Mouse (Mus musculus) neural tube, embryonic 14.5 days (tissue): Measurements from ENCODE around the gene 9430097D07Rik. TPM values are rescaled to one million over a fixed set of nuclear protein-coding genes. Genes with fewer than 3 reads are reported as not detected.

Experiments used
- ATAC-seq: fragments of 200-750 bp; cut with Nextera tagmentation; 2 replicates; pipeline ENCODE4 v1.8.0; 2017; ENCODE audit warnings: low read depth, mild to moderate bottlenecking, moderate TSS enrichment, moderate library complexity
- H3K27ac ChIP-seq: fragments of 300-500 bp; sonication (generic); 2 replicates; pipeline ENCODE4 v1.5.1; 2014; ENCODE audit warnings: low read depth, mild to moderate bottlenecking, control low read depth, low read length, moderate library complexity, mixed read lengths
- H3K27me3 ChIP-seq: fragments of 300-500 bp; sonication (generic); 2 replicates; pipeline ENCODE4 v1.6.1; 2014; ENCODE audit warnings: low read length; ENCODE audit not compliant: control insufficient read depth, insufficient read depth
- H3K36me3 ChIP-seq: fragments of 300-500 bp; sonication (generic); 2 replicates; pipeline ENCODE4 v1.6.1; 2014; ENCODE audit warnings: low read length, mixed read lengths; ENCODE audit not compliant: control insufficient read depth, insufficient read depth
- H3K4me1 ChIP-seq: fragments of 300-500 bp; sonication (generic); 2 replicates; pipeline ENCODE4 v1.6.1; 2014; ENCODE audit warnings: low read length; ENCODE audit not compliant: control insufficient read depth, insufficient read depth
- H3K4me2 ChIP-seq: fragments of 300-500 bp; sonication (generic); 2 replicates; pipeline ENCODE4 v1.6.1; 2014; ENCODE audit warnings: mild to moderate bottlenecking, low read depth, low read length, control low read depth
- H3K4me3 ChIP-seq: fragments of 300-500 bp; sonication (generic); 2 replicates; pipeline ENCODE4 v1.5.1; 2014; ENCODE audit warnings: low read depth, low read length, control low read depth, mixed read lengths
- H3K9ac ChIP-seq: fragments of 300-500 bp; sonication (generic); replicated peaks from 2 replicates; pipeline ENCODE4 v1.6.1; 2014; ENCODE audit warnings: low read depth, mild to moderate bottlenecking, control low read depth, low read length, mixed read lengths
- H3K9me3 ChIP-seq: fragments of 300-500 bp; sonication (generic); 2 replicates; pipeline ENCODE4 v1.6.1; 2016; ENCODE audit warnings: low read length; ENCODE audit not compliant: control insufficient read depth
- WGBS: fragments of 180-500 bp; shearing (Covaris S2); extraction: QIAGEN DNeasy Blood & Tissue Kit; methylation state at CpG from one replicate; pipeline ENCODE4 v1.1.7; 2014; 5-methylcytosine and 5-hydroxymethylcytosine counted together
- polyA plus RNA-seq: library from polyadenylated mRNA; unstranded; fragments of >200 nt; fragmentation: Nextera tagmentation; extraction: Ambion mirVana; gene quantifications from 2 replicates; pipeline ENCODE4 v1.2.1, GENCODE M21; 2014

9430097D07Rik gene
- polyA plus RNA-seq, 1 experiment from 2014 or later, result 1.2 TPM

DNA sequence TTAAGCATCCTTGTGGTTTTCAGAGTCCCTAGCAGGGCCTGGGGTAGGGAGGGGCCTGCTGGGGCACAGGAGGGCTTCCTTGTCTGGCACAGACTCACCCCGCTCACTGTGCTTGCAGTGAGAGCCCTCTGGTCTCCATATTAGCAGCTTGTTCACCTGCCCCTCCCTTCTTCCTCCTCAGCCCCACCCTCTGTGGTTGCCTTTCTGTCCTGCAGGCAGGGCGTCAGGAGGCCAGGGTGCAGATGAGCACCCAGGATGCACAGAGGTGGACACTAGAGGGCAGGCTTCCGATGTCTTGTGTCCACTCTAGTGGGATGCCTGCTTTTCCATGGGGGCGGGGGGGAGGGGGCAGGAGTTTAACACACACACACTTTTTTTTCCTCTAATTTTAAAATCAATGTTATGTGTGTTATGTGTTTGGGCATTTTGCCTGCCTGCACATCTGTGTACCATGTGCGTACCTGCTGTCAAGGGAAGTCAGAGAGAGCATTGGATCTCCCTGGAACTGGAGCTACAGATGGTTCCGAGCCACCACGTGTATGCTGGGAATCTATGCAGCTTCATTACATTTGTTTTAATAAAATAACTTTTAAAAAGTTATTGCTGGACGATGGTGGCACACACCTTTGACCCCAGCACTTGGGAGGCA is 26.1 kb upstream of the 9430097D07Rik start:
- no peak for ATAC-seq
- WGBS, result 47% methylated on average over 8 of the region's 8 CpGs
- no peak overlapping the region for H3K9ac ChIP-seq

DNA sequence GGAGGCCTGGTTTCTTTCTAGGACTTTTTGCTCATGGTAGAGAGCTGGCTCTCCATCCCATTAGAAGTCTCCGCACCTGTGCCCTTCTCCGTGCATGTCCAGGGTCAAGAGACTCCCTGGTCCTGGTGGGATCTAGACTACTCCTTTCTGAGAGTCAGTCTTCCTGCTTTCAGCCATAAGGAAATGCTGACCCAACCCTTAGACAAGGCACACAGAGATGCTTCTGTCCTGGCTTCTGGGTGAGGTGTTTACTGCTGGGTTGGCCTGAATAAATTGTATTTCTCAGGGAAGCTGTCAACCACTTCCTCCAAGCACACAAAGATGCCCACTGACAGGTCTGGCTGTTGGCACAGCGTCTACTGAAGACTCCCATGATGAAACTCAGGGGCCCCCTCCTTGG is 23.9 kb upstream of the 9430097D07Rik start, which contains the start of gene St6galnac6:
Gene St6galnac6, plus strand, starts transcription at position 301 of the 400 bp plus-strand sequence.
- WGBS, result 96% methylated on average over 3 of the region's 3 CpGs
- Histone ChIP-seq H3K4me3 (no peak within 1 kb of the TSS), H3K4me2 (no peak within 1 kb of the TSS), H3K27ac (no peak within 1 kb of the TSS), H3K9ac (no peak within 1 kb of the TSS), H3K4me1 (no peaks in the 10 kb centered on the region), H3K9me3 (no peaks in the 10 kb centered on the region), H3K36me3 (peaks cover 6% of the 10 kb centered on the region; the same call in 1 of the 2 replicates), H3K27me3 (no peaks in the 10 kb centered on the region)
- no peak for ATAC-seq

More for the DNA sequence above, 26.1 kb upstream of the 9430097D07Rik start:
- Histone ChIP-seq H3K27me3 (no peaks in the 10 kb centered on the region), H3K27ac (no peak overlapping the region), H3K4me3 (no peak overlapping the region), H3K4me1 (no peaks in the 10 kb centered on the region), H3K9me3 (no peaks in the 10 kb centered on the region), H3K36me3 (peaks cover 6% of the 10 kb centered on the region; the same call in 1 of the 2 replicates), H3K4me2 (no peak overlapping the region)

DNA sequence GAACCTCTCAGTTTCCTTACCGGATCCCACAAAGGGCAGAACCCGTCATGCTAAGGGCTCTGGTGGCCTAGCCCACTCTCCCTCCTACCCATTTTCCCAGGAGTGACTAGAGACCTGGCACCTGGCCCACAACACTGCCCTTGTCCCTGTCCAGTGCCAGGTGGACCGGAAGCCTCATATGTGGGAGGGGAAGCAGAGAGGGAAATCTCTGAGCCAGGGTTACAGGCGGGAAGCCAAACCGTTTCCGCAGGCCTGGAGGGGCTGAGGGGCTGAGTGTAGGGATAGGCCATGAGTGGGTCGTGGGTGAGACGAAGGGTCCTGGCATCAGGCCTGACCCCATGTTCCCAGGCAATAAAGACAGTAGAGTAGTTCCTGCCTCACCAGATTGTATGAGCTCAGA is 23.0 kb upstream of the 9430097D07Rik start:
- Histone ChIP-seq H3K4me3 (no peak overlapping the region), H3K9me3 (no peaks in the 10 kb centered on the region), H3K4me2 (no peak overlapping the region), H3K4me1 (no peaks in the 10 kb centered on the region), H3K36me3 (peaks cover 6% of the 10 kb centered on the region; the same call in 1 of the 2 replicates), H3K27me3 (no peaks in the 10 kb centered on the region), H3K27ac (no peak overlapping the region), H3K9ac (no peak overlapping the region)
- no peak for ATAC-seq
- WGBS, result 87% methylated on average over 8 of the region's 8 CpGs

DNA sequence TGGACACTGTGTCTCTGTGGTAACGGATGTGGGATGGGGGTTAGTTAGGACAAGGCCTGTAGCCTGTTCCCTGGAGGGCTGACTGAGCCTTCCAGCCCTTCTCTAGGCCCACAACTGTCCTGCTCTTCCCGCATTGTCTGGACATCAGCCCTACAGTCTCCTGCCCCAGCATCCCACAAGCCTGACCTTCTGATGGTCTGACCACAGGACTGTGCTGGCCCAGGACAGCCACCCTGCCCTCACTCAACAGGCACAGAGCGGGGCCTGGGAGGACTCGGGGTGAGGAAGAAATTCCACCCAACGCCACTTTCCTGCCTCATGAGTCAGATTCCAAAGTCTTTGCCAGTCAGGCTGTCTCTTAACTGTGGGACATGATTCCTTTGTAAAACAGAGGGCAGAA is 22.2 kb upstream of the 9430097D07Rik start:
- no peaks in the 10 kb centered on the region for H3K4me1 ChIP-seq
- no peak overlapping the region for H3K4me3 ChIP-seq
- H3K9me3 ChIP-seq, result no peaks in the 10 kb centered on the region
- H3K27me3 ChIP-seq, result no peaks in the 10 kb centered on the region
- no peak overlapping the region for H3K9ac ChIP-seq
- H3K4me2 ChIP-seq, result no peak overlapping the region
- ATAC-seq, result no peak
- peaks cover 6% of the 10 kb centered on the region; the same call in 1 of the 2 replicates for H3K36me3 ChIP-seq
- no peak overlapping the region for H3K27ac ChIP-seq
- 89% methylated on average over 5 of the region's 5 CpGs for WGBS

DNA sequence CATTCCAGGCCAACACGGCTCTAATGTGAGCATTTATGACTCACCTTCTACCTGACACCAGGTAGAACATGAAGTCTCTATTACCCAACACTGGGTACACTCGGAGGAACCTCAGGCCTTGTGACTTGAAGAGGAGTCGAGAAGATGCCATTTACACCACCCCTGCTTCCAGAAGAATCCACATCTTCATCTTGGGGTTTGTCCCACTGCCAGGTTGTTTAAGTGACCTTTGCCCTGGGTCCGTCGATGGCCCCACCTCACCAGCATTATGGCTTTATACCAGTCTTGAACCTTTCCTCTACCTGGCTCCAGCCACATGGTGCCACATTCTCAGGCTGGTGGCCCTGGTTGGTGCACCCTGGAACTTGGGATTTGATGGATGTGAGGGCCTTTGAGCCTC is 21.8 kb upstream of the 9430097D07Rik start:
- Histone ChIP-seq H3K27ac (no peak overlapping the region), H3K9ac (0 out of 2 replicates have a peak overlapping the region, but pooled peaks have one; percentile 11), H3K9me3 (no peaks in the 10 kb centered on the region), H3K36me3 (peaks cover 6% of the 10 kb centered on the region; the same call in 1 of the 2 replicates), H3K4me3 (no peak overlapping the region), H3K4me2 (no peak overlapping the region), H3K4me1 (no peaks in the 10 kb centered on the region), H3K27me3 (no peaks in the 10 kb centered on the region)
- 88% methylated on average over 5 of the region's 5 CpGs for WGBS
- ATAC-seq, result no peak

DNA sequence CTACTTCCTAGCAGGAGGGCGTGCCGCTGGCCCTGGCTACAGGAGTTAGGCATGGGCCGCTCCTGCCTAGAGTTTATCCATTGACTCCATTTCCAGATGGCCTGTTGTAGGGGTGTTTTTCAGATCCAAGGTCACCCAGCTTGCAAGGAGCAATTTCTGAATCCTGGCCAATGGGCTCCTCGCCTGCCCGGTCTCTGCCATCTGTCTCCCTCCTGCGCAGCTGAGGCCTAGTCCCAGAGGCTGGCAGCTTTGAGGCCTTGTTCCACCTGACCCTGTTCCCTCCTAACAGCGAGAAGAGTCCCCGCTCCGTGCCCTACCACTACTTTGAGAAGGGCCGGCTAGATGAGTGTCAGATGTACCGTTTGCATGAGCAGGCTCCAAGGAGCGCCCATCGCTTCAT is 21.2 kb upstream of the 9430097D07Rik start:
- ATAC-seq, result no peak
- no peak overlapping the region for H3K4me2 ChIP-seq

DNA sequence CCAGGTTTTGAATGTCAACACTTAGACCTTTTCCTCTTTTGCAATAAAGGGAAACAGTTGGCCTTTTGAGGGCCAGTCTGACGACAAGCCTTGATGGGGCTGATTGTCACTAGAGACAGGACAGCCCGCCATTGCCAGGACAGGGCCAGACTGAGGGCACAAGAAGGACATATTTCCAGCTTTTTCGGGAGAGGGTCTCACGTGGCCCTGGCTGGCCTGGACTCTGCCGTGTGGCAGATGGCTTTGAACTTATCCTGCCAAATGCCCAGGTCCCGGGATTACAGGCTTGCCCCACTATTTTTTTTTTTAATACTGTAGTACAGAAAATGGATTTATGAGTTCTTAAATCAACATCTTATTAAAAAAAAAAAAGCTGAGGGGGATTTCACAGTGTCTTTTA is 15.8 kb upstream of the 9430097D07Rik start:
- Histone ChIP-seq H3K36me3 (no peaks in the 10 kb centered on the region), H3K27ac (no peak overlapping the region), H3K4me1 (peaks cover 12% of the 10 kb centered on the region; the same call in 1 of the 2 replicates), H3K4me2 (no peak overlapping the region), H3K9me3 (no peaks in the 10 kb centered on the region), H3K4me3 (no peak overlapping the region), H3K27me3 (no peaks in the 10 kb centered on the region), H3K9ac (no peak overlapping the region)
- ATAC-seq, result no peak
- 80% methylated on average over 6 of the region's 6 CpGs for WGBS

More for the DNA sequence above, 21.2 kb upstream of the 9430097D07Rik start:
- no peaks in the 10 kb centered on the region for H3K27me3 ChIP-seq
- peaks cover 6% of the 10 kb centered on the region; the same call in 1 of the 2 replicates for H3K36me3 ChIP-seq
- no peak overlapping the region for H3K9ac ChIP-seq
- no peak overlapping the region for H3K4me3 ChIP-seq
- H3K9me3 ChIP-seq, result no peaks in the 10 kb centered on the region
- WGBS, result 72% methylated on average over 13 of the region's 13 CpGs
- no peaks in the 10 kb centered on the region for H3K4me1 ChIP-seq
- no peak overlapping the region for H3K27ac ChIP-seq

DNA sequence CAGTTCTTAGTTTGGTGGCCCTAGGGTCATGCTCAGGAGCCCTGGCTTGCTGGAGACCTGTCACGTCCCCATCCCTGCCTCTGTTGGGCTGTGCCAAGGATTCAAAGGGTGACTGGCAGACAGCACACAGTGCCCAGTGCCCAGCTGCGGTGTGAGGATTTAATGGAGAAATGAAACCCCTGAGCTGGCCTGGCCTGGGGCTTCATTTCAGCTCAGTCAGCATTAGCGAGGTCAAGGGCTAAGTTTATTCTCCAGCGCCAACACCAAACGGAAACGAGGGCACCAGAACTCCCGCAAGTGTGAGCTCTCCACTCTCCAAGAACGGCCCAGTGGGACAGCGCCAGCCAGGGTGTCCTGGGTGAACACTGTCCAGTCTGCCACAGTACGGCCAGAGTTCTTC is 14.7 kb upstream of the 9430097D07Rik start:
- Histone ChIP-seq H3K4me3 (no peak overlapping the region), H3K4me1 (peaks cover 12% of the 10 kb centered on the region; the same call in 1 of the 2 replicates), H3K9me3 (no peaks in the 10 kb centered on the region), H3K4me2 (no peak overlapping the region), H3K27me3 (no peaks in the 10 kb centered on the region), H3K9ac (no peak overlapping the region), H3K27ac (no peak overlapping the region), H3K36me3 (no peaks in the 10 kb centered on the region)
- 77% methylated on average over 10 of the region's 10 CpGs for WGBS
- ATAC-seq, result no peak

DNA sequence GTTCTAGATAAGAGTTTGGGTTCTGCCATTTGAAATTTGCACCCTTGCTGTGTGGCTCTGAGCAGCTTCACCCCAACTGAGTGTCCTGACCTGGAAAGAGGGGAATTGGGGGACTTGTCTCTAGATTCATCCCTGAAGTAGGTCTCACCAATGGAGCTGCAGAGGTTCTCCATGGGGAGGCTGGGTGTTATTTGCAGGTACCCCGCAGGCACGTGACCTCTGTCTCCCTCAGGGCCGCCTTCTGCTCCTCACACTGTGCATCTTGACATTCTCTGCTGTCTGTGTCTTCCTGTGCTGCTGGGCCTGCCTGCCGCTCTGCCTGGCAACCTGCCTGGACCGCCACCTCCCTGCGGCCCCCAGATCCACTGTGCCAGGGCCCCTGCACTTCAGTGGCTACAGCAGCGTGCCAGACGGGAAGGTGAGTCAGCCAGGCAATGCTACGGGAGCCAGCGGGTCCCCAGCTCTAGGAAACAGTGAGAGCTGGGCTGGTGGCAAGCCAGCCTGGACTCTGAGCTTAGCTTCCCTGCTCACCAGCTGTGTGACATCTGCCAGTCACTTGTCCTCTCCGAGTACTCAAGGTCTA is 13.8 kb upstream of the 9430097D07Rik start:
- H3K4me1 ChIP-seq, result peaks cover 12% of the 10 kb centered on the region; the same call in 1 of the 2 replicates
- H3K9ac ChIP-seq, result no peak overlapping the region
- H3K27me3 ChIP-seq, result no peaks in the 10 kb centered on the region
- H3K27ac ChIP-seq, result no peak overlapping the region
- H3K36me3 ChIP-seq, result no peaks in the 10 kb centered on the region
- no peak overlapping the region for H3K4me2 ChIP-seq
- no peak for ATAC-seq
- no peaks in the 10 kb centered on the region for H3K9me3 ChIP-seq
- 70% methylated on average over 11 of the region's 11 CpGs for WGBS
- no peak overlapping the region for H3K4me3 ChIP-seq
